Mouse (Mus musculus): Measurements from ENCODE around the gene H2-Eb1. TPM values are rescaled to one million over a fixed set of nuclear protein-coding genes. Genes with fewer than 3 reads are reported as not detected.

H2-Eb1 gene
- polyA plus RNA-seq, 1 experiment from 2014 or later, result 4.1 TPM

- ATAC-seq (ENCODE audit: low read depth) (no peak), DNase-seq (ENCODE audit: low spot score) (no peak)
- Histone ChIP-seq H3K4me3 (ENCODE audit: low read depth, low read length) (no peak overlapping the region), H3K27ac (replicated peaks; ENCODE audit: low read depth, low read length) (no peak overlapping the region), H3K9ac (ENCODE audit: low read depth, low read length) (no peak overlapping the region), H3K9me3 (ENCODE audit: control insufficient read depth, low read length) (no peaks in the 10 kb centered on the region), H3K4me2 (ENCODE audit: low read depth, low read length) (no peak overlapping the region), H3K4me1 (ENCODE audit: control insufficient read depth, insufficient read depth, low read length) (no peaks in the 10 kb centered on the region; the same call in 1 of the 2 replicates), H3K36me3 (ENCODE audit: control insufficient read depth, insufficient read depth, low read length) (no peaks in the 10 kb centered on the region), H3K27me3 (replicated peaks; ENCODE audit: control insufficient read depth, insufficient read depth, low read length) (no peaks in the 10 kb centered on the region)
These were observed 10.4 kb upstream of the H2-Eb1 start for GRCm38 (mm10) chr17:34295307-34295706.

GRCm38 (mm10) chr17:34295891-34296794 is 9.5 kb upstream of the H2-Eb1 start:
- H3K36me3 ChIP-seq (ENCODE audit: control insufficient read depth, insufficient read depth, low read length), result no peaks in the 10 kb centered on the region
- H3K4me1 ChIP-seq (ENCODE audit: control insufficient read depth, insufficient read depth, low read length), result no peaks in the 10 kb centered on the region; the same call in 1 of the 2 replicates
- no peaks in the 10 kb centered on the region for H3K9me3 ChIP-seq (ENCODE audit: control insufficient read depth, low read length)
- H3K9ac ChIP-seq (ENCODE audit: low read depth, low read length), result no peak overlapping the region
- no peaks in the 10 kb centered on the region for H3K27me3 ChIP-seq (replicated peaks; ENCODE audit: control insufficient read depth, insufficient read depth, low read length)
- peak overlapping the region; percentile 27 for H3K4me3 ChIP-seq (ENCODE audit: low read depth, low read length)
- DNase-seq (ENCODE audit: low spot score) (peak; percentile 83), ATAC-seq (ENCODE audit: low read depth) (peak; percentile 85; the same call in 1 of the 2 replicates)
- H3K4me2 ChIP-seq (ENCODE audit: low read depth, low read length), result peak overlapping the region; percentile 49
- 20% methylated on average over 23 of the region's 23 CpGs for WGBS
- no peak overlapping the region for H3K27ac ChIP-seq (replicated peaks; ENCODE audit: low read depth, low read length)

- Histone ChIP-seq H3K9ac (ENCODE audit: low read depth, low read length) (no peak overlapping the region), H3K27ac (replicated peaks; ENCODE audit: low read depth, low read length) (no peak overlapping the region), H3K27me3 (replicated peaks; ENCODE audit: control insufficient read depth, insufficient read depth, low read length) (no peaks in the 10 kb centered on the region), H3K36me3 (ENCODE audit: control insufficient read depth, insufficient read depth, low read length) (no peaks in the 10 kb centered on the region), H3K4me3 (ENCODE audit: low read depth, low read length) (no peak overlapping the region), H3K4me2 (ENCODE audit: low read depth, low read length) (no peak overlapping the region), H3K9me3 (ENCODE audit: control insufficient read depth, low read length) (no peaks in the 10 kb centered on the region), H3K4me1 (ENCODE audit: control insufficient read depth, insufficient read depth, low read length) (no peaks in the 10 kb centered on the region; the same call in 1 of the 2 replicates)
- no peak for DNase-seq (ENCODE audit: low spot score)
- 56% methylated on average over 3 of the region's 3 CpGs for WGBS
- no peak for ATAC-seq (ENCODE audit: low read depth)
These were observed 6.3 kb upstream of the H2-Eb1 start for GRCm38 (mm10) chr17:34299356-34299755.

- Histone ChIP-seq H3K27me3 (replicated peaks; ENCODE audit: control insufficient read depth, insufficient read depth, low read length) (no peaks in the 10 kb centered on the region), H3K4me2 (ENCODE audit: low read depth, low read length) (no peak overlapping the region), H3K27ac (replicated peaks; ENCODE audit: low read depth, low read length) (no peak overlapping the region), H3K4me3 (ENCODE audit: low read depth, low read length) (no peak overlapping the region), H3K36me3 (ENCODE audit: control insufficient read depth, insufficient read depth, low read length) (no peaks in the 10 kb centered on the region), H3K4me1 (ENCODE audit: control insufficient read depth, insufficient read depth, low read length) (no peaks in the 10 kb centered on the region; the same call in 1 of the 2 replicates), H3K9me3 (ENCODE audit: control insufficient read depth, low read length) (no peaks in the 10 kb centered on the region), H3K9ac (ENCODE audit: low read depth, low read length) (no peak overlapping the region)
- no peak for ATAC-seq (ENCODE audit: low read depth)
- DNase-seq (ENCODE audit: low spot score), result no peak
- 88% methylated on average over 8 of the region's 8 CpGs for WGBS
These were observed 5.6 kb upstream of the H2-Eb1 start for GRCm38 (mm10) chr17:34300071-34300470.

- no peaks in the 10 kb centered on the region for H3K36me3 ChIP-seq (ENCODE audit: control insufficient read depth, insufficient read depth, low read length)
- H3K9me3 ChIP-seq (ENCODE audit: control insufficient read depth, low read length), result no peaks in the 10 kb centered on the region
- no peak overlapping the region for H3K27ac ChIP-seq (replicated peaks; ENCODE audit: low read depth, low read length)
- ATAC-seq (ENCODE audit: low read depth) (no peak), DNase-seq (ENCODE audit: low spot score) (no peak)
- H3K4me2 ChIP-seq (ENCODE audit: low read depth, low read length), result no peak overlapping the region
- H3K4me3 ChIP-seq (ENCODE audit: low read depth, low read length), result no peak overlapping the region
- WGBS, result 80% methylated on average over 23 of the region's 23 CpGs
- H3K27me3 ChIP-seq (replicated peaks; ENCODE audit: control insufficient read depth, insufficient read depth, low read length), result no peaks in the 10 kb centered on the region
- no peaks in the 10 kb centered on the region; the same call in 1 of the 2 replicates for H3K4me1 ChIP-seq (ENCODE audit: control insufficient read depth, insufficient read depth, low read length)
- no peak overlapping the region for H3K9ac ChIP-seq (ENCODE audit: low read depth, low read length)
These were observed 4.7 kb upstream of the H2-Eb1 start for GRCm38 (mm10) chr17:34300691-34301566.

GRCm38 (mm10) chr17:34301670-34302190 is 3.9 kb upstream of the H2-Eb1 start:
- H3K4me1 ChIP-seq (ENCODE audit: control insufficient read depth, insufficient read depth, low read length), result no peaks in the 10 kb centered on the region
- no peaks in the 10 kb centered on the region for H3K9me3 ChIP-seq (ENCODE audit: control insufficient read depth, low read length)
- no peaks in the 10 kb centered on the region for H3K36me3 ChIP-seq (ENCODE audit: control insufficient read depth, insufficient read depth, low read length)
- H3K27me3 ChIP-seq (replicated peaks; ENCODE audit: control insufficient read depth, insufficient read depth, low read length), result no peaks in the 10 kb centered on the region
- H3K4me3 ChIP-seq (ENCODE audit: low read depth, low read length), result no peak overlapping the region
- no peak overlapping the region for H3K27ac ChIP-seq (replicated peaks; ENCODE audit: low read depth, low read length)
- no peak overlapping the region for H3K9ac ChIP-seq (ENCODE audit: low read depth, low read length)
- WGBS, result 88% methylated on average over 4 of the region's 4 CpGs
- ATAC-seq (ENCODE audit: low read depth) (no peak), DNase-seq (ENCODE audit: low spot score) (no peak)
- no peak overlapping the region for H3K4me2 ChIP-seq (ENCODE audit: low read depth, low read length)

- no peaks in the 10 kb centered on the region for H3K27me3 ChIP-seq (replicated peaks; ENCODE audit: control insufficient read depth, insufficient read depth, low read length)
- no peak overlapping the region for H3K4me2 ChIP-seq (ENCODE audit: low read depth, low read length)
- no peaks in the 10 kb centered on the region for H3K9me3 ChIP-seq (ENCODE audit: control insufficient read depth, low read length)
- no peak overlapping the region for H3K4me3 ChIP-seq (ENCODE audit: low read depth, low read length)
- H3K9ac ChIP-seq (ENCODE audit: low read depth, low read length), result no peak overlapping the region
- no peaks in the 10 kb centered on the region for H3K4me1 ChIP-seq (ENCODE audit: control insufficient read depth, insufficient read depth, low read length)
- H3K27ac ChIP-seq (replicated peaks; ENCODE audit: low read depth, low read length), result no peak overlapping the region
- 78% methylated on average over 2 of the region's 2 CpGs for WGBS
- ATAC-seq (ENCODE audit: low read depth), result no peak
- no peak for DNase-seq (ENCODE audit: low spot score)
- no peaks in the 10 kb centered on the region for H3K36me3 ChIP-seq (ENCODE audit: control insufficient read depth, insufficient read depth, low read length)
These were observed 1.9 kb upstream of the H2-Eb1 start for GRCm38 (mm10) chr17:34303789-34304188.

GRCm38 (mm10) chr17:34304751-34305150 is 916 bp upstream of the H2-Eb1 start:
- Histone ChIP-seq H3K36me3 (ENCODE audit: control insufficient read depth, insufficient read depth, low read length) (no peaks in the 10 kb centered on the region), H3K27me3 (replicated peaks; ENCODE audit: control insufficient read depth, insufficient read depth, low read length) (no peaks in the 10 kb centered on the region), H3K9me3 (ENCODE audit: control insufficient read depth, low read length) (no peaks in the 10 kb centered on the region), H3K9ac (ENCODE audit: low read depth, low read length) (no peak overlapping the region), H3K4me3 (ENCODE audit: low read depth, low read length) (no peak overlapping the region), H3K4me1 (ENCODE audit: control insufficient read depth, insufficient read depth, low read length) (no peaks in the 10 kb centered on the region; the same call in 1 of the 2 replicates), H3K4me2 (ENCODE audit: low read depth, low read length) (no peak overlapping the region), H3K27ac (replicated peaks; ENCODE audit: low read depth, low read length) (no peak overlapping the region)
- ATAC-seq (ENCODE audit: low read depth) (peak; percentile 34; the same call in 1 of the 2 replicates), DNase-seq (ENCODE audit: low spot score) (peak; percentile 68)
- WGBS, result 22% methylated on average over 4 of the region's 4 CpGs
